Mouse (Mus musculus) heart, adult 2 months (tissue): Measurements from ENCODE around the gene Sar1a.

Experiments used
- CTCF ChIP-seq: fragments of 200-600 bp; IDR thresholded peaks from 2 replicates; pipeline ENCODE4 v1.8.1; 2022; ENCODE audit warnings: antibody characterized with exemption, mild to moderate bottlenecking, moderate library complexity
- POLR2A ChIP-seq: fragments of 200-500 bp; IDR thresholded peaks from 2 replicates; pipeline ENCODE4 v1.6.1; 2011; ENCODE audit warnings: mild to moderate bottlenecking, low read depth, low read length, control low read depth; ENCODE audit not compliant: insufficient read depth

DNA sequence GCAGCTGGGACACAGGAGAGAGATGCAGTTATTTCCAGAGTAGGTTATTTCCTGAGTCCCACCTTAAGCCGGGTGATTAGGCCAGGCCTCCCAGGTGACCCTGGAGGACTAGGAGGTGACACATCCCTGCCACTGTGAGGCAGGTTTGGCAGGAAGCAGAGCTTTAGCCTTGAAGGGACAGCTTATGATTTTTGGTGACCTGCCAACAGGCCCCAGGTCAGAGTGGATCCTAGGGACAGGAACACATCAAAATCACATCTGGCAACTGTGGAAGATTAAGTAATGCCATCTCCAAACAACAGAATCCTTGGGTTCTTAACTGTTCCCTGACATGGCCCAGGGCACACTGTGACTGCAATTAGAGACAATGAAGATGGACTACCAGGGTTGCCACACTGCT, 61.2 kb downstream of the Sar1a start:
- TF ChIP-seq CTCF (no peak), POLR2A (no peak)
